Mouse (Mus musculus) induced T-regulatory cell, adult 2 months (primary cell): Measurements from ENCODE around the gene Rtl9.

ENCODE experiments used
- DNase-seq: peaks from one replicate; pipeline ENCODE4 v3.0.0-alpha.2; 2012; ENCODE audit warnings: low read depth

The Rtl9 gene

DNA sequence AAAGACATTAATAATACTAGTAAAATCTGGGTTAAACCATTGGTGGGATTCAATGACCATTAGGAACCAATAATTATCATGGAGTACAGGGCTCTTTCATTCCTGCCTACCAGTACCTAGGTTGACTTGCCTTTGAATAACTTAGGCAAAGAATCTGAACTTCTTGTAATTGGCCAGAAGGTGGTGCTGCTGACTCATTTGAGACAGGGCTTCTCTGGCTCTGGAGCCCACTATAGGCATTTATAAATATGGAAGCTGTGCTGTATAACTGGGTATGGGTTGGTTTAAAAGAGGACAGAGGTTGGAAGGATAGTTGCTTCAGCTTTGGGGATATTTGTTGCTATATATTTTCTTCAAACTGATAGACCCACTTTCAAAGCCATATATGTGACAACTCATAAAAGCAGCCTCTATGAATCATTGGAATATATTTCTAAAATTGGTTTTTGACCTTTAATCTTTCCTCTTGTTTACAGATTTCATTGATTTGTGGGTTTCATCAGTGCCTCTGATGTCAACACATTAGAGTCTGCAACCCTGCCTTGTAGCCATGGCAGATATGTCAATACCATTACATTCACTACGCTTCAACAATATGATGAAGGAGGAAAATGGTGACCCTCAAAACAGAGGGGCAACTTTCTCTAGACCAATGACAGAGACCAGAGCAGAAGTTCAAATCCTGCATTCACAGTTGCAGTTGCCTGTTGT, at the start of gene Rtl9:
TSS of gene Rtl9 (plus strand) at position 551 of the 711 bp plus-strand sequence.
- DNase-seq = peak; percentile 7

DNA sequence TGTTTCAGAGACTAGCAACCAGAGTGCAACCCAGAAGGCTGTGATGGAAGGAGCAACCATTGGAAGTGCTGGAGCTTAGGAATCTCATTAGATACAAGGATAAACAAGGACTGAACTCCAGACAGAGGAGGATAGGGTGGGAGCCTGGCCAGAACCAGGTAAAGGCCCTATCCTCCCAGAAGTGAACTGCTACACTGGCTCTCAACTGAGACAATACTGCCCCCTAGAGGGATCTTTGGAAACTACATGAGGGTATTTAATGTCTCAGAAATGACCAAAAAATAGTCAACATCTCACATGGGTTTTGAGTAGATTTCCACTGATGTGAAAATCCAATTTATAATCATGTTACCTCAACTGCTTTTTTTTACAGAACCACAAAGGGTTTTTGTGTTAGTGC, 47.9 kb upstream of the Rtl9 start:
- peak; percentile 69 for DNase-seq

- DNase-seq = no peak
These were observed 47.5 kb upstream of the Rtl9 start for GRCm38 (mm10) chrX:143051921-143052320.

DNA sequence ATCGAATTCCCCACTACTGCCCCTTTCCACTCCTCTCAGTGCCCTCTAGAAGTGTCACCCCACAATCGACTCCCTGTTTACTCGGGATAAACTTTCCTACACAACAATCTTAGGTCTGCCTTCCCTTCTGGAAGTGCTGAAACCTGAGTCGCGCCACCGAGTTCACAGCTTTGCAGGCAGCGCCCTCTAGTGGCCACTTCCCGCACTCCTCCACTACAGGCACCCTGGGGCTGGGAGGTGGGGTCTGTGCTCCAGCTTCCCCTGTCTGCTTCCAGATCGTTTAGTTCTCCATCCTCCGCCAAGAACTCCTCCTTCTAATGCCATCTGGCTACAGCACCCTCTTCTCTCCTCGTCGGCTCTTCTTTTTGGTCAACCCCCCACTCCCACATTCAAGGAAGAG, 40.6 kb upstream of the Rtl9 start:
- DNase-seq = peak; percentile 63

- DNase-seq = no peak
These were observed 36.6 kb upstream of the Rtl9 start for GRCm38 (mm10) chrX:143062641-143063355.

DNA sequence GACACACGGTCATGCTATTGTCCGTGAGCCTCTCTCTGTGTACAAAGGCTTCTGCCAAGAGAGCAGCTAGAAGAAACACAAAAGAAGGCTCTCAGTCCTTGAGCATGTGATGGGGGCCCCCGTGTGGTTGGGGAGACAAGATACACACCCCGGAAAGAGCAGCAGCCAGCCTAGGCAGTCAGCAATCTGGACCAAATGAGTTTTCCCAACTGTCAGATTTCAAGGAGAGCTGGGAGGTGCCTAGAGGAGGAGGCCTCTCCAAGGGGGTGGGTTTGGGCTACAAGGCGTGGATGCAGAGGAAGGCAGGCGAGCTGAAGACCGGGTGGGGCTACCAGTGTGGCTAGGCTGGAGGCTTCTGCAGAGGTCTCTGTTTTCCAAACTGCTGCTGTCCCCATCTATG, 35.6 kb upstream of the Rtl9 start:
- no peak for DNase-seq

- no peak for DNase-seq
These were observed 35.1 kb upstream of the Rtl9 start for GRCm38 (mm10) chrX:143064288-143064687.

DNA sequence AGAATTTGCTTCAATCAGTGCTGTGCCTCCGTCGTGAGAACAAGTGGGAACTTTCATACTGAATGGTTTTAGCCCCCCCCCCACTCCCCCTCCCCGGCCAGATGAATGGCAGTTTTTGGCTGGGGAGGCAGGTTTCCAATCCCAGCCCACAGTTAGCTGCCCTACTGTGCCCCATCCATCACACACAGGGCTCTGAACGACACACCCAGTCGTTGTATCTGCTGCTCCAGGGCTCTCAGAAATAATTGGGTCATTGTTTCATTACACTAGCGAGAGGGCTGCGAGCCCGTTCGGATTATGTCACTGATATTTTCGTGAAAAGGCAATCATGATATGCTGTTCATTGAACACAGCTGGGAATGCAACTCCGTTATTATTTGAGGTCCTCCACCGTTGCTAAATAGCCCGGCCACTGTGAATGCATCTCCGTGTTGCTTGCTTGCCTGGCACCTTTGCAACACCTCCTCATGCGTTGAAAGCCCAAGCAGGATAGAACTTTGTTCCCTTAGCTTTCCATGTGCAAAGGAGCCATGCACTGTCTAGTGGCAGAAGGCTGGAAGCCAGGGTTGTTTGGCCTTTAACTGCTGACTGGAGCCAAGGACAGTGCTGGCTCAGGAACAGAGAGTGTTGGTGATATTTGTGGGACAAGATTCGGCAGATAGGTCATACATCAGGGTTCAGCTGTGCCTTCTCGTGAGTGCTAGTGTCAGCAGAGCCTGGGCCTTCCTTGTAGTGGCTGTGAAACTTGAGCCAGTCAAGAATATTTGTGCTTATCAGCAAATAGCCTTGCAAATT, 32.9 kb upstream of the Rtl9 start:
- no peak for DNase-seq

DNA sequence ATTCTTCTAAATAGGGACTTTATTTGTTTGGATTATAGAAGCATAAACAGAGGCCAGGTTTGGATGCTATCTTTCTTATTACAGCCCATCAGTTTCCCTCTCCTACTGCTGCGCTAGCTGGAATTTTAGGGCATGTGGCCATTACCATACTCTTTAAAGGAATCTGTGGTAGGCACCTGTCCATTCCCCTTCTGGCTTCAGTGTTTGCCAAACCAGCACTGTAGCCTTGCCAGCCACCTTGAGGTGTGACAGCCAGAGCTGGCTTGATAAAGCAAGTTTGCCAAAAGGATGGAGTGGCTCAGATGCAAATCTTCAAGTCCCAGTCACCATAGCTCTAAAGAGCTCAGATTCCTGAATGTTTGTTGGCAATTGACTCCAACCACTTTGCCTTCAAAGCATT, 32.3 kb upstream of the Rtl9 start:
- DNase-seq = no peak

DNA sequence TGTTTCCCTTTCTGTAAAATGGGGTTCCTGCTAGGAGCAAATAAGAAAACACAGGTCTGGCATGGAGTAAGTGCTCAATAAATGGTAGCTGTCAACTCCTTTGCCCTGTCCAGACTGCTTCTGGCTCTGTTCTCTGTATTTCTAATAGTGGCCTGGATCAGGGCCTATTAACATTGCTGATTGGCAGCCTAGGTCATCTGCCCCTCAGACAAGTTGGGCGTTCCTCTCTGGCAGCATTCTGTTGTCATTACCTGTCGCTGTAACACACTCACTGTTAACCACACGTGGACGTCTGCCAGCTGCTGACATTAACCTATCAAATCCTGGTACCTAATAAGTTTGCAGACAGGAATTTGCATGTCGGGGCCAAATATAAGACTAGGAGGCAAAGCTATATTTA, 31.8 kb upstream of the Rtl9 start:
- DNase-seq = no peak

DNA sequence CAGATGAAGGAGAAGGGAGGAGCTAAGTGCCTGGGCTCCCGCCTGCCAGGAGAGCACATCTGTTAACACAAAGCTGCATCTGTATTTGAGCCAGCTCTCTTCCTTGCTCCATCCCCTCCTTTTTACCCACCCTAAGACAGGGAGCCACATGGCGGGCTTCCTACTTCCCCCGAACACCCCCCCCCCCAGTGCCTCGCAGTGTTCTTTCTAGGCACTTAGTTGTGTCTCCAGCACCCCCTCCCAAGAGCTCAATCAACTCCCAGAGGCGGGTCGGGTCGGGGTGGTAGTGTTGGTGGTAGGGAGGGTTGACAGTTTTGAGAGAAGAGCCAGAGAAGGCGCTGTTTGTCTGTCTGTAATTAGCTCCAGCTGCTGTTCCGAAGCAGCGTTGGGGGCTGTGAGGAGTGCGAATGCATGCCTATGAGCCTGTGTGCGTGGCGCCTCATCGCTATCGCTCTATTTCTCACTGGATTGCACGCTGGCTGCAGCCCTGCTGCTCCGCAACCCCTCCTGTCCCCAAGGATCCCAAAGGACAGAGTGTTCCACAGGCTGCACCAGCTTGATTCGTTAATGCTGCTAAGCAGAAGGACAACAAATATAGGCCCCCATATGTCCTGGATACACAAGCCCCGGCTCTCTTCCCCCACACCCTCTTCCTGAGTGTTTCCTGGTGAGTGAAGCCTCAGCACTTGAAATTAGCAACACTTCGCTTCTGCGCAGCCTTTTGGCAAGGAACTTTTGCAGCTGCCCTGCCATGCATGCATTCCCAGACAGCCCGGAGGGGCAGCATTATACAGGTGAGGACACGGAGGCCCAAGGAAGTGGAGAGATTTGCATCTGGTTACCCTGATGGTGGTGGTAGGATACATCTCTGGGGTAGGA, 18.7 kb upstream of the Rtl9 start:
- no peak for DNase-seq

DNA sequence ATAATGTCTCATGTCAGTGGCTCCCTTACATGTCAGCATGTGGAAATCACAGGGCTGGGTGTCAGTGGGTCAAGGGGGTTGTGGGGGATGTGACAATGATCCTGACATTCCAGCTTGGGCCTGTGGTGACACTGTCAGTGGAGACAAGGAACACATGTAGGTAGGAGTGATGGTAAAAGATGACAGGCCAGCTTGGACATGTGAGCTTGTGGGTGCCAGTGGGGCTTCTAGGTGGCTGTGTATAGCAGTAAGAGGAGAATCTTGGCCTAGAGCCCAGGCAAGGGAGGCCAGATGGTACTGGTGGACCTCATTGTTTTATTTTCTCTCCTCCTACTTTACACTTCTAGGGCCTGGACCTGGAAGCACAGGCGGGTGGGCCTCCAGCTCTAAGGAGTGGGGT, 16.7 kb upstream of the Rtl9 start:
- DNase-seq = no peak

- DNase-seq = no peak
These were observed 11.2 kb upstream of the Rtl9 start for GRCm38 (mm10) chrX:143088225-143088624.

DNA sequence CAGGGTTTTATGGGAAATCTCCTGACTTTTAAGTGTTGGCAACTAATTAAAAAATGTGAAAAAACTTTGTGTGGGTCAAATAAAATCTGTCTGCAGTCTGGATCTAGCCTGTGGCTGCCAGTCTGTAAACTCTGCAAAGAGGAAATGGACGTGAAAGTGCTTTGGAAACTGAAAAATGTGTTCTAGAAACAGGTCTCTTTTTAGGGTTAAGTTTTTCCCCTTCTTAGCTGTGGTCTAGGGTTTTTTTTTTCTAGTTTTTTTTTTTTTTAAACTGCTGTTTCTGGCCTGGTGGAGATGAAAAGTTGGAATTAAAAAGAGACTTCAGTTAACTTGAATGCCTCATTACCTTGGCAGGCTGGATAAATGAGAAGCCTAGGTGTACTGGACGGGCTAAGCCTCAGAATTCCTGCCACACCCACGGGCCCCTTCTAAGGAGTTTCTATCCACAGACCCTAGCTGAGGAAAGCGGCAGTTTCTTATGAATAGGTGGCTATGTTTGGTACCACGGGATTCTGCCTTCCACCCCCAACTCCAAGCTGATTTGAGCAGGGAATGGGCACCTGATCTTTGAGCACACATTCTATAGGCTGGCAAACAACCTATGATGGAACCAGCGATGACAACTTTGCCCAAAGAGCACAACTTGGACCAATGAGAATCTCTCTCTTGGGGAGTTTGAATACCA, 8.3 kb upstream of the Rtl9 start:
- DNase-seq = no peak

DNA sequence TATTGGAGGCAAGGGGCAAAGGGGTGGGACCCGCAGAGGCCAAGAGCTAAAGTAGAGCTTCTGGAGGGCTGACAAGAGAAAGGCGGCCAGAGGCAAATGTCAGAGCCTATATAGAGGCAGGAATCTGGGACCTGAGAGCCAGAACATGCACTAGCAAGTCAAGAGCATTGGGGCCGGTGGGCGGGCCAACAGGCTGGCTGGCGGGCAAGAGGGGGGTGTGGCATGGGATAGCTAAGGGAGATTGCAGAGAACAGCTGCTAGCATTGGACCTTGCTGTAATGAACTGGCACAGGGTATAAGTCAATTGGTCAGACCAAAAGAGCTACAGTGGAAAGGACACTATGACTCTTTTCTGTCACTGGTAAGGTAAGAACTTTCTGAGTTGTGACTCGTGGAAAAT, 1.8 kb upstream of the Rtl9 start:
- no peak for DNase-seq

- no peak for DNase-seq
These were observed 3.8 kb downstream of the Rtl9 start for GRCm38 (mm10) chrX:143103146-143103545.

DNA sequence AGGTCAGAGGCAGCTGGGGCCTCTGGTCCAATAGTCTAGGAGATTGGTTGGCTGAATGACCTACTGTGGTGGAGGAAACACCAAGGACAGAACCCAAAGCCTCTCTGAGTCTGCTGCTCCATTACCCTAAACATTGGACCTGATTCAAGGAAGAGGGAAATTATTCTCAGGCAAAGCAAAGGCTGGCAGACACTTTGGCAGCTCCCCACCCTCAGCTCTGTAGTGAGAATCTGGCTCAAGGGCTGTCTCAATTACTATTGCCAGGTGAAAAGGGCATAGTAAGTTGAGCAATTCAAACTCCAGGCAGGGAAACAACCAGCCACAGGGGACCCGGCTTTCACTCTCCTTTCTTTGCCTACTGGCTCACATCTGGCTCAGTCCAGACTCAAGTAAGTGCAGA, 6.5 kb downstream of the Rtl9 start:
- no peak for DNase-seq

GRCm38 (mm10) chrX:143112546-143112945, 13.2 kb downstream of the Rtl9 start:
- no peak for DNase-seq
